Mouse (Mus musculus) CH12.LX (cell line): Measurements from ENCODE around the gene Mogat2.

ENCODE experiments used
- CTCF ChIP-seq, 2 experiments: IDR thresholded peaks in 1 of 2; conservative IDR thresholded peaks in 1 of 2; 2 replicates each; pipeline ENCODE4 v1.5.1; 2011 to 2012; ENCODE audit warnings: low read depth in 2 of 2, low read length in 2 of 2, improper control_type of control experiment in 1 of 2, inconsistent platforms in 1 of 2, mild to moderate bottlenecking in 1 of 2, moderate library complexity in 1 of 2
- EP300 ChIP-seq: IDR thresholded peaks from 2 replicates; pipeline ENCODE4 v1.6.1; 2011; ENCODE audit warnings: low read length, improper control_type of control experiment
- HCFC1 ChIP-seq: IDR thresholded peaks from 2 replicates; pipeline ENCODE4 v1.6.1; 2012; ENCODE audit warnings: low read depth, mild to moderate bottlenecking, inconsistent platforms, low read length, improper control_type of control experiment
- NELFE ChIP-seq: IDR thresholded peaks from 2 replicates; pipeline ENCODE4 v1.6.1; 2011; ENCODE audit warnings: low read depth, low read length, improper control_type of control experiment
- POLR2A ChIP-seq: IDR thresholded peaks from 2 replicates; pipeline ENCODE4 v1.6.1; 2011; ENCODE audit warnings: low read depth, mild to moderate bottlenecking, improper control_type of control experiment, low read length
- ZC3H11A ChIP-seq: IDR thresholded peaks from 2 replicates; pipeline ENCODE4 v1.6.1; 2012; ENCODE audit warnings: low read depth, mild to moderate bottlenecking, inconsistent platforms, low read length, improper control_type of control experiment
- ZKSCAN1 ChIP-seq: IDR thresholded peaks from 2 replicates; pipeline ENCODE4 v1.6.1; 2012; ENCODE audit warnings: low read depth, inconsistent platforms, low read length, improper control_type of control experiment, borderline replicate concordance
- ZMIZ1 ChIP-seq: IDR thresholded peaks from 2 replicates; pipeline ENCODE4 v1.6.1; 2012; ENCODE audit warnings: low read depth, mild to moderate bottlenecking, inconsistent platforms, low read length, improper control_type of control experiment

GRCm38 (mm10) chr7:99236888-99237660 lies 1.3 kb downstream of the Mogat2 start:
- no peak for TF ChIP-seq EP300
- TF ChIP-seq CTCF (conservative IDR thresholded peaks at IDR 0.05 in 1 of 2, IDR thresholded peaks at IDR 0.05 in 1 of 2; ENCODE audit: low read depth in 2 of 2, low read length in 2 of 2), result no peak
- no peak for TF ChIP-seq ZKSCAN1
- no peak for TF ChIP-seq POLR2A
- TF ChIP-seq NELFE, result no peak
- no peak for TF ChIP-seq ZC3H11A
- no peak for TF ChIP-seq HCFC1
- no peak for TF ChIP-seq ZMIZ1
